Mouse (Mus musculus) MEL (cell line): Measurements from ENCODE around the gene Tspan13.

Experiments used
- CTCF ChIP-seq, 3 experiments: IDR thresholded peaks in 2 of 3; conservative IDR thresholded peaks in 1 of 3; 2 replicates each; pipeline ENCODE4 v1.5.1; 2011 to 2012; ENCODE audit warnings: low read length in 3 of 3, low read depth in 2 of 3, mild to moderate bottlenecking in 2 of 3, improper control_type of control experiment in 1 of 3, inconsistent platforms in 1 of 3, mixed read lengths in 1 of 3, moderate library complexity in 1 of 3; ENCODE audit not compliant: control insufficient read depth in 1 of 3, insufficient read depth in 1 of 3, poor library complexity in 1 of 3, severe bottlenecking in 1 of 3
- E2F4 ChIP-seq: IDR thresholded peaks from 2 replicates; pipeline ENCODE4 v1.6.1; 2011; ENCODE audit warnings: low read depth, low read length, improper control_type of control experiment, borderline replicate concordance
- EP300 ChIP-seq, 2 experiments: IDR thresholded peaks; 2 replicates each; pipeline ENCODE4 v1.6.1; 2011; ENCODE audit warnings: improper control_type of control experiment in 2 of 2, low read length in 2 of 2, low read depth in 1 of 2, mild to moderate bottlenecking in 1 of 2
- GATA1 ChIP-seq: IDR thresholded peaks from 2 replicates; pipeline ENCODE4 v1.6.1; 2011; ENCODE audit warnings: low read depth, low read length, improper control_type of control experiment
- JUND ChIP-seq: IDR thresholded peaks from 2 replicates; pipeline ENCODE4 v1.6.1; 2011; ENCODE audit warnings: low read depth, mild to moderate bottlenecking, improper control_type of control experiment, low read length
- MAZ ChIP-seq: IDR thresholded peaks from 2 replicates; pipeline ENCODE4 v1.6.1; 2012; ENCODE audit warnings: low read depth, mild to moderate bottlenecking, inconsistent platforms, low read length, improper control_type of control experiment
- MEF2A ChIP-seq: IDR thresholded peaks from 2 replicates; pipeline ENCODE4 v1.6.1; 2014; ENCODE audit warnings: low read depth, mild to moderate bottlenecking, inconsistent platforms, low read length, improper control_type of control experiment; ENCODE audit not compliant: poor library complexity, insufficient replicate concordance, severe bottlenecking; ENCODE audit errors: extremely low read depth
- POLR2A ChIP-seq, 2 experiments: IDR thresholded peaks; 2 replicates each; pipeline ENCODE4 v1.6.1; 2011 to 2012; ENCODE audit warnings: low read length in 2 of 2, mild to moderate bottlenecking in 2 of 2, control low read depth in 1 of 2, improper control_type of control experiment in 1 of 2, low read depth in 1 of 2, moderate library complexity in 1 of 2; ENCODE audit not compliant: control insufficient read depth in 1 of 2, insufficient read depth in 1 of 2, poor library complexity in 1 of 2
- POLR2AphosphoS2 ChIP-seq: IDR thresholded peaks from 2 replicates; pipeline ENCODE4 v1.6.1; 2011; ENCODE audit warnings: low read length, improper control_type of control experiment
- SIN3A ChIP-seq: IDR thresholded peaks from 2 replicates; pipeline ENCODE4 v1.6.1; 2012; ENCODE audit warnings: low read length, improper control_type of control experiment, inconsistent platforms
- TAL1 ChIP-seq: IDR thresholded peaks from 2 replicates; pipeline ENCODE4 v1.6.1; 2012; ENCODE audit warnings: mild to moderate bottlenecking, inconsistent platforms, low read length, moderate library complexity, mixed read lengths
- ZC3H11A ChIP-seq: IDR thresholded peaks from 2 replicates; pipeline ENCODE4 v1.6.1; 2012; ENCODE audit warnings: low read depth, mild to moderate bottlenecking, inconsistent platforms, low read length, improper control_type of control experiment
- ZMIZ1 ChIP-seq: IDR thresholded peaks from 2 replicates; pipeline ENCODE4 v1.6.1; 2012; ENCODE audit warnings: low read depth, mild to moderate bottlenecking, inconsistent platforms, low read length, improper control_type of control experiment, moderate library complexity
- ZNF384 ChIP-seq: IDR thresholded peaks from 2 replicates; pipeline ENCODE4 v1.6.1; 2012; ENCODE audit warnings: low read depth, mild to moderate bottlenecking, inconsistent platforms, low read length, improper control_type of control experiment

GRCm38 (mm10) chr12:36004714-36005113, 37.6 kb downstream of the Tspan13 start:
- no peak for TF ChIP-seq SIN3A
- TF ChIP-seq CTCF (IDR thresholded peaks at IDR 0.05 in 2 of 3, conservative IDR thresholded peaks at IDR 0.05 in 1 of 3; ENCODE audit: control insufficient read depth in 1 of 3, insufficient read depth in 1 of 3, low read depth in 2 of 3, low read length in 3 of 3, poor library complexity in 1 of 3, severe bottlenecking in 1 of 3) = no peak
- no peak for TF ChIP-seq ZC3H11A
- TF ChIP-seq ZMIZ1 = no peak
- TF ChIP-seq POLR2A (IDR thresholded peaks at IDR 0.05; ENCODE audit: control insufficient read depth in 1 of 2, insufficient read depth in 1 of 2, low read depth in 1 of 2, low read length in 2 of 2, poor library complexity in 1 of 2) = no peak
- no peak for TF ChIP-seq POLR2AphosphoS2
- no peak for TF ChIP-seq GATA1
- TF ChIP-seq TAL1 = no peak
- no peak for TF ChIP-seq ZNF384
- TF ChIP-seq MEF2A = no peak
- no peak for TF ChIP-seq JUND
- no peak for TF ChIP-seq MAZ
- TF ChIP-seq E2F4 = no peak
- no peak for TF ChIP-seq EP300 (IDR thresholded peaks at IDR 0.05; ENCODE audit: low read depth in 1 of 2, low read length in 2 of 2)
